Comparison of ENCODE assay signal across 25 mouse cellular contexts in the genomic region with DNA sequence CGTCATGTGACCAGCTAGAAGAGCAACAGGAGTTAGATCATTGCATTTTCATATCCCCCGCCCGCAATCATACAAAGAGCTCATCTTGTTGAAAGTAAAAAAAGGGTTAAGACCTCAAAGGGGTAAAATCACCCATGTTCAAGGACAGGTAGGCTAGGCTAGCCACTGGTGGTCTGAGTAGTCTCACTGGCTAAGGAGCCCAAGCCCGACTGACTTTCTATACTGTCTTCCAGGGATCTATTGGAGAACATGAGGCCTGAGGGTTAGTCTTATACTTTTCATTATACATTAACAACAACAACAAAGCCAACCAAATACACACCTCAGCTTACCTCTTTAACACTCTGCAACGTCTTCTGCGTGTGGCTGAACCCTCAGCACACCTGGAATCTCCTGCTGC. TPM values are rescaled to one million over a fixed set of nuclear protein-coding genes. Genes with fewer than 3 reads are reported as not detected.
"Had no signal": no experiment of that assay in that cellular context is flagged by ENCODE, and none has a peak within 500 bp of the region (broad histone marks: within the 10 kb centered on the region; RNA-seq: fewer than 3 reads in every experiment).

No protein-coding gene starts in this region.

- H3K4me2 ChIP-seq: heart, embryonic 11.5 days; heart, embryonic 13.5 days; heart, embryonic 15.5 days; hindbrain, embryonic 14.5 days; intestine, embryonic 15.5 days; liver, embryonic 11.5 days; liver, embryonic 13.5 days; liver, embryonic 15.5 days had no signal

- H3K27ac ChIP-seq: gastrocnemius, adult 2 months; heart, adult 2 months; heart, embryonic 13.5 days; heart, embryonic 15.5 days; hindbrain, embryonic 14.5 days; intestine, embryonic 15.5 days; layer of hippocampus, adult 2 months; left cerebral cortex, adult 2 months; liver, embryonic 13.5 days; liver, embryonic 15.5 days had no signal

- ATAC-seq: hindbrain, embryonic 16.5 days; inflammation-experienced regulatory T-cells, adult 6 months; intestine, embryonic 15.5 days; intestine, postnatal 0 days had no signal

- H3K27me3 ChIP-seq: heart, embryonic 13.5 days; heart, embryonic 15.5 days; intestine, embryonic 15.5 days; liver, embryonic 13.5 days; liver, embryonic 15.5 days had no signal

- H3K4me1 ChIP-seq: intestine, embryonic 15.5 days; liver, embryonic 13.5 days; liver, embryonic 15.5 days had no signal

- H3K4me3 ChIP-seq: gastrocnemius, adult 2 months; heart, adult 2 months; heart, embryonic 13.5 days; heart, embryonic 15.5 days; intestine, embryonic 15.5 days; layer of hippocampus, adult 2 months; left cerebral cortex, adult 2 months; liver, embryonic 13.5 days; liver, embryonic 15.5 days had no signal

- H3K9ac ChIP-seq: heart, embryonic 13.5 days; heart, embryonic 15.5 days; hindbrain, embryonic 14.5 days; intestine, embryonic 15.5 days; liver, embryonic 13.5 days; liver, embryonic 15.5 days had no signal

- H3K9me3 ChIP-seq: heart, embryonic 13.5 days; heart, embryonic 15.5 days; intestine, embryonic 15.5 days; liver, embryonic 13.5 days; liver, embryonic 15.5 days had no signal

- DNase-seq: gastrocnemius, adult 2 months; gastrocnemius, postnatal 10 days; gastrocnemius, postnatal 25 days; heart, adult 2 months; heart, postnatal 4 days; kidney, adult 18-20 months; kidney, adult 8-10 months; kidney, postnatal 10 days; kidney, postnatal 25 days; kidney, postnatal 4 days; liver; liver, embryonic 13.5 days had no signal

- H3K36me3 ChIP-seq: intestine, embryonic 15.5 days; liver, embryonic 13.5 days; liver, embryonic 15.5 days had no signal

RNA-seq across cellular contexts. Expression of gene Hcn4, which starts 52.2 kb away (rescaled TPM):
- total RNA-seq: granulocyte monocyte progenitor cell, adult 5-6 weeks had no signal
- polyA plus RNA-seq: inflammation-experienced regulatory T-cells, adult 6 months; liver, embryonic 13.5 days; liver, embryonic 15.5 days had no signal
